Mouse (Mus musculus) spleen, adult 2 months (tissue): ENCODE measurements at regions not wholly inside any gene's neighbourhood (a gene's known extent, or its start where the extent isn't known, plus 50 kb on each side); places are given as distances from the start of the nearest gene placed in this dataset.

Experiments
- DNase-seq, 2 experiments: peaks; one replicate each; pipeline versions ENCODE4 v3.0.0 to v3.0.0-alpha.2; 2012 to 2021; ENCODE audit warnings: low spot score in 2 of 2, low read depth in 1 of 2
- H3K27ac ChIP-seq: fragments of 200-500 bp; 2 replicates; pipeline ENCODE4 v1.5.1; 2012; ENCODE audit warnings: low read length, inconsistent platforms; ENCODE audit not compliant: insufficient read depth
- H3K27me3 ChIP-seq: fragments of 200-500 bp; 2 replicates; pipeline ENCODE4 v1.6.1; 2012; ENCODE audit warnings: mild to moderate bottlenecking, moderate library complexity, low read length, inconsistent platforms; ENCODE audit not compliant: control insufficient read depth, insufficient read depth
- H3K36me3 ChIP-seq: fragments of 200-500 bp; 2 replicates; pipeline ENCODE4 v1.6.1; 2012; ENCODE audit warnings: mild to moderate bottlenecking, low read length, inconsistent platforms; ENCODE audit not compliant: control insufficient read depth, insufficient read depth
- H3K4me1 ChIP-seq: fragments of 200-500 bp; 2 replicates; pipeline ENCODE4 v1.6.1; 2011; ENCODE audit warnings: inconsistent platforms; ENCODE audit not compliant: control insufficient read depth, insufficient read depth, insufficient read length
- H3K4me3 ChIP-seq: fragments of 200-500 bp; 2 replicates; pipeline ENCODE4 v1.5.1; 2011; ENCODE audit warnings: mild to moderate bottlenecking, inconsistent platforms; ENCODE audit not compliant: insufficient read depth, insufficient read length; ENCODE audit errors: extremely low read depth
- CTCF ChIP-seq: fragments of 200-500 bp; IDR thresholded peaks from 2 replicates; pipeline ENCODE4 v1.5.1; 2011; ENCODE audit warnings: mild to moderate bottlenecking, inconsistent platforms; ENCODE audit not compliant: insufficient read depth, insufficient read length, insufficient replicate concordance; ENCODE audit errors: extremely low read depth
- POLR2A ChIP-seq: fragments of 200-500 bp; IDR thresholded peaks from 2 replicates; pipeline ENCODE4 v1.6.1; 2011; ENCODE audit warnings: low read depth, low read length, inconsistent platforms
- WGBS: fragments of 180-500 bp; shearing (Covaris S2); methylation state at CpG from one replicate; pipeline ENCODE4 v1.1.7; 2018; 5-methylcytosine and 5-hydroxymethylcytosine counted together

GRCm38 (mm10) chr16:21340136-21340535, 82.8 kb upstream of the Vps8 start:
- no peaks in the 10 kb centered on the region for H3K36me3 ChIP-seq
- H3K4me1 ChIP-seq = no peaks in the 10 kb centered on the region
- no peak for TF ChIP-seq POLR2A
- TF ChIP-seq CTCF = no peak
- DNase-seq = no peak
- no peak overlapping the region for H3K27ac ChIP-seq
- no peak overlapping the region for H3K4me3 ChIP-seq
- H3K27me3 ChIP-seq = no peaks in the 10 kb centered on the region
- WGBS = 89% methylated on average over 7 of the region's 7 CpGs

DNA sequence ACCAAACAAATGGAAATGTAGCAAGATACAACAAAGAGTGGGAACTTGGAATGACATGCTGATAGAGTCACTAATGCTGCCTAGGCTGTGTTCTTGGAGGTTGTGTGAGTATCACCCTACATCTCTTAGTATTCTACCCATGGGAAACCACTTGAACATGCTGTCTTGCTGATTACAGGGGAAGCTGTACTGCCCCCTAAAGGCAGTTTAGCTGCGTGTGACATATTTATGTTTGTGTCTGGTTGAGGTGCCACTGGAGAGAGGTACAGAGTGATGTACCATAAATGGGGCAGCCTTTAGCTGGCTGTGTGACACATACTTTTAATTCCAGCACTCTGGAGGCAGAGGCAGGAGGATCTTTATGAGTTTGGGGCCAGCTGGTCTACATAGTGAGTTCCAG, 73.0 kb upstream of the Vps8 start:
- WGBS = 77% methylated on average over 1 of the region's 1 CpGs
- TF ChIP-seq POLR2A (no peak), CTCF (no peak)
- no peak for DNase-seq

DNA sequence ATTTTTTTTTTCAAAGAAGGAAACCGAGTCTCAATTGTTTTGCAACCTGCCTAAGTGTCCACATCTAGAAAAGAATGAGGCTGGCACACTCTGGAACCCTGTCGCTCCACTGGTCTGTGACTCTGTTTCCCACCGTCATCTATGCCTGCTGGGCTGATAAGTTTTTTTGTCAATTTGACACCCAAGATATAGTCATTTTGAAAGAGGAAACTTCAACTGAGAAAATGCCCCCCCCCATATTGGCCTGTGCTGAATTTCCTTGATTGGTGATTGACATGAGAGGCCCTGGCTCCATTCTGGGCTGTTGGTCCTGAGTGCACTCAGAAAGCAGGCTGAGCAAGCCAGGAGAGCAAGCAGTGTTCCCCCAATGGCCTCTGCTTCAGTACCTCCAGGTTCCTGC, 71.6 kb upstream of the Vps8 start:
- no peak for DNase-seq
- Histone ChIP-seq H3K36me3 (no peaks in the 10 kb centered on the region), H3K4me3 (no peak overlapping the region), H3K4me1 (no peaks in the 10 kb centered on the region), H3K27me3 (no peaks in the 10 kb centered on the region), H3K27ac (no peak overlapping the region)
- 75% methylated on average over 3 of the region's 3 CpGs for WGBS
- TF ChIP-seq POLR2A (no peak), CTCF (no peak)

More for the DNA sequence above, 73.0 kb upstream of the Vps8 start:
- H3K36me3 ChIP-seq = no peaks in the 10 kb centered on the region
- no peaks in the 10 kb centered on the region for H3K4me1 ChIP-seq
- no peak overlapping the region for H3K4me3 ChIP-seq
- no peak overlapping the region for H3K27ac ChIP-seq
- no peaks in the 10 kb centered on the region for H3K27me3 ChIP-seq

DNA sequence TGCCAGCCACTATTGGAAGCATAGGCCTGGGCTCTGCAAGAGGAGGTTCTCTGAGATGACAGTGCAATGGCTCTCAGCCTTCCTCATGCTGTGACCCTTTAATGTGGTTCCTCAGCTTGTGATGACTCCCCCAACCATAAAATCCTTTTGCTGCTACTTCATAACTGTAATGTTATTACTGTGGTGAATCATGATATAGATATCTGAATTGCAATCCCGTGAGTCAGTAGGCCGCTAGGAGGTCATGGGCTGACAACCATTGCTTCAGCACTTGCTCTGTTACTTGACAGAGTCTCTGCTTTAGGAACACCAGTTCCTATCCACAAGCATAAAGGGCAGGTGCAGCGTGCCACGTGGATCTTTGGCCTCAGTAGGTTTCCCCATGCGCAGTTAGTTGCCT, 69.8 kb upstream of the Vps8 start:
- H3K27ac ChIP-seq = no peak overlapping the region
- TF ChIP-seq CTCF (no peak), POLR2A (no peak)
- no peak overlapping the region for H3K4me3 ChIP-seq
- H3K4me1 ChIP-seq = no peaks in the 10 kb centered on the region
- no peak for DNase-seq
- H3K36me3 ChIP-seq = no peaks in the 10 kb centered on the region
- no peaks in the 10 kb centered on the region for H3K27me3 ChIP-seq
- WGBS = 54% methylated on average over 5 of the region's 5 CpGs

DNA sequence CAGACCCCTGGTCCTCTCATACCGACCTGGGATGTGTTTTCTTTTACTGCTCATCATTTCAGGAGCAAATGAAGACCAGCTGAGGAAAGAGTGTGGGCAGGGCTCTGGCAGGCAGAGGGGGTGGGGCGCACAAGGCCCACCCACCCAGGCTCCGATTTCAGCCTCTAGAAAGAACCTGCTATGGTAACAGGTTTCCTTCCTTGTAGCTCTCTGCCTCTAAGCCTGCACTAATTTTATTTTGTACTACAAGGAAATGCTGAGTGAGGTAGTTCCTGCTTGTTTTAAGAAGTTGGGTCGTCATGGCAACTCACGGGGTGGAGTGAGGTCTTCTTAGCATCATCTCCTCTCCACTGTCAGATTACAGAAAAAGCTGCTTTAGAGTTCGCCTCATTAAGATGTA, 69.4 kb upstream of the Vps8 start:
- no peak overlapping the region for H3K27ac ChIP-seq
- TF ChIP-seq CTCF = no peak
- TF ChIP-seq POLR2A = no peak
- DNase-seq = no peak
- no peaks in the 10 kb centered on the region for H3K4me1 ChIP-seq
- no peaks in the 10 kb centered on the region for H3K36me3 ChIP-seq
- no peak overlapping the region for H3K4me3 ChIP-seq
- WGBS = 8% methylated on average over 6 of the region's 6 CpGs
- H3K27me3 ChIP-seq = no peaks in the 10 kb centered on the region

- H3K4me3 ChIP-seq = no peak overlapping the region
- H3K4me1 ChIP-seq = no peaks in the 10 kb centered on the region
- no peak overlapping the region for H3K27ac ChIP-seq
These were observed 67.3 kb upstream of the Vps8 start for GRCm38 (mm10) chr16:21355638-21356037.

DNA sequence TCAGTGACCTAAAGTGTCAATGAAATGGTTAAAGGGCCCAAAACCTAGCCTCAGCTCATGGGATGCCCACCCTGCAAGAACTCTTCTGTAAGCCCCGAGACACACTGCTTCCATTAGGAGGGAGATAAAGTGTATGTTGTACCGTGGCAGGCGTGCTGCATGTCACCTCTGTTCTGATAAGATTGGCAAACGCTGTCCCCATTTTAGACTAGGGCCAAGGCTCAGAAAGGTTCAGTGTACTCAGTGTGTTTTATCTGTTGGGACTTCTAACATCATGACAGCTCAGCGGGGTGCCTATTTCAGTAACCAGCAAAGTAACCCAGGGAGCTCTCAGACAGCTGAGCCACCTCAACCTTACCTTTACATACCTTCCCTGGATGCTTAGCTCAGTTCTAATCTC, 65.5 kb upstream of the Vps8 start:
- H3K4me1 ChIP-seq = no peaks in the 10 kb centered on the region
- no peak for DNase-seq
- 0 out of 2 replicates have a peak overlapping the region, but pooled peaks have one; percentile 14 for H3K27ac ChIP-seq
- H3K4me3 ChIP-seq = no peak overlapping the region
- H3K27me3 ChIP-seq = no peaks in the 10 kb centered on the region
- H3K36me3 ChIP-seq = no peaks in the 10 kb centered on the region
- TF ChIP-seq CTCF = no peak
- no peak for TF ChIP-seq POLR2A
- WGBS = 78% methylated on average over 5 of the region's 5 CpGs

More at GRCm38 (mm10) chr16:21355638-21356037, 67.3 kb upstream of the Vps8 start:
- WGBS = 92% methylated on average over 1 of the region's 1 CpGs
- H3K27me3 ChIP-seq = no peaks in the 10 kb centered on the region
- DNase-seq = no peak
- no peaks in the 10 kb centered on the region for H3K36me3 ChIP-seq
- TF ChIP-seq CTCF (no peak), POLR2A (no peak)
